Mouse (Mus musculus): ENCODE data around the gene Rnf144a.

GRCm38 (mm10) chr12:26449483-26449882 is 34.4 kb upstream of the Rnf144a start:
- TF ChIP-seq CTCF (IDR thresholded peaks at IDR 0.05; ENCODE audit: low read depth, low read length) (no peak), POLR2A (IDR thresholded peaks at IDR 0.05; ENCODE audit: borderline replicate concordance, low read depth, low read length) (no peak)
